In the genomic region with DNA sequence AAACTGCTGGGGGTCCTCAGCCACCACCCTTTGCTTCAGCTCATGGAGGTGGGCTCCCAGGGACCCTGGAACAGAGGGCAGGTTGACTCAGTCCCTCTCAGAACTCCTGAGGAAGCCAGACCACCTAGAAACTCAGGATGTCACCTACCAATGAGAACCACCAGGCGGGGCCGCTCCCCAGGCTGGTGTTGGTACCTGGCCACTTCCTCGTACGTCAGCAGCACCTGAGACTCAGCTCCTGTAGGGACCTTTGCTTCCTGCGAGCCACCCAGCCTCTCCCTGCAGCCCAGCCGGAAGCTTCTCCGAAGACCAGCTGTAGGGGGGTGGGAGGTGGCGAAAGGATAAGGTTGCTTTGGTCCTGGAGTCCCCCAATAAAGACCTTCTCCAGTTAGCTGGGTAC, we compare ENCODE assay signal across 18 mouse cellular contexts. TPM values are rescaled to one million over a fixed set of nuclear protein-coding genes. Genes with fewer than 3 reads are reported as not detected.
"Had no signal": no experiment of that assay in that cellular context is flagged by ENCODE, and none has a peak within 500 bp of the region (broad histone marks: within the 10 kb centered on the region; RNA-seq: fewer than 3 reads in every experiment).

No protein-coding gene starts in this region.

- H3K27me3 ChIP-seq: limb, embryonic 13.5 days; midbrain, embryonic 13.5 days had no signal

- H3K9me3 ChIP-seq: limb, embryonic 13.5 days; midbrain, embryonic 13.5 days had no signal

- H3K9ac ChIP-seq: limb, embryonic 13.5 days; liver, embryonic 14.5 days; midbrain, embryonic 13.5 days had no signal

- H3K4me2 ChIP-seq: limb, embryonic 13.5 days; midbrain, embryonic 13.5 days had no signal

- ATAC-seq: midbrain, embryonic 13.5 days had no signal

- H3K4me3 ChIP-seq: left cerebral cortex, adult 2 months; limb, embryonic 13.5 days; midbrain, embryonic 13.5 days had no signal

- DNase-seq: kidney, postnatal 25 days; right cerebral cortex, adult 18-20 months; right cerebral cortex, postnatal 25 days; thymus, adult 18-20 months; thymus, postnatal 14 days had no signal

- H3K27ac ChIP-seq: left cerebral cortex, adult 2 months; limb, embryonic 13.5 days; liver, embryonic 14.5 days; midbrain, embryonic 13.5 days had no signal

RNA-seq across cellular contexts. Expression of a gene that starts 19.9 kb away (rescaled TPM):
- total RNA-seq: megakaryocyte progenitor cell, adult 5-6 weeks had no signal

RNA-seq across cellular contexts. Expression of a gene that starts 24.3 kb away (rescaled TPM):
- total RNA-seq: layer of hippocampus, postnatal 25 days; left cerebral cortex, adult 2 months; left cerebral cortex, postnatal 25 days; liver, adult 2 months; megakaryocyte progenitor cell, adult 5-6 weeks; midbrain, postnatal 0 days had no signal
- polyA plus RNA-seq: kidney, embryonic 16.5 days; limb, embryonic 13.5 days; liver, adult 2 months; liver, embryonic 14.5 days; lung, embryonic 16.5 days; midbrain, embryonic 13.5 days; midbrain, postnatal 0 days; neural tube, embryonic 14.5 days; small intestine, adult 2 months had no signal

RNA-seq across cellular contexts. Expression of a gene that starts 32.9 kb away (rescaled TPM):
- total RNA-seq: layer of hippocampus, postnatal 25 days; left cerebral cortex, adult 2 months; left cerebral cortex, postnatal 25 days; midbrain, postnatal 0 days had no signal

RNA-seq across cellular contexts. Expression of a gene that starts 41.6 kb away (rescaled TPM):
- total RNA-seq: layer of hippocampus, postnatal 25 days; left cerebral cortex, adult 2 months; left cerebral cortex, postnatal 25 days; liver, adult 2 months; megakaryocyte progenitor cell, adult 5-6 weeks had no signal
- polyA plus RNA-seq: neural tube, embryonic 14.5 days; small intestine, adult 2 months had no signal
